Mouse (Mus musculus): ENCODE measurements at regions not wholly inside any gene's neighbourhood (a gene's known extent, or its start where the extent isn't known, plus 50 kb on each side); places are given as distances from the start of the nearest gene placed in this dataset.
"Not testable (repeated sequence)": the region's sequence is repeated elsewhere in the genome, so short reads cannot be mapped to it uniquely, and the experiment has no call there.

- intact Hi-C loops (cut with DNase I): no loop called here
These were observed 183.0 kb upstream of the Pmfbp1 start for GRCm38 (mm10) chr8:109310670-109311386.

- intact Hi-C loops (cut with DNase I): no loop called here
These were observed 182.2 kb upstream of the Pmfbp1 start for GRCm38 (mm10) chr8:109311484-109312210.

- intact Hi-C loops (cut with DNase I): no loop called here
These were observed 181.1 kb upstream of the Pmfbp1 start for GRCm38 (mm10) chr8:109312731-109313130.

GRCm38 (mm10) chr8:109320955-109321354, 172.9 kb upstream of the Pmfbp1 start:
- intact Hi-C loops (cut with DNase I): no loop called here

- intact Hi-C loops (cut with DNase I): no loop called here
These were observed 170.5 kb upstream of the Pmfbp1 start for GRCm38 (mm10) chr8:109323351-109323750.

GRCm38 (mm10) chr8:109324241-109324640, 169.6 kb upstream of the Pmfbp1 start:
- intact Hi-C loops (cut with DNase I): no loop called here

GRCm38 (mm10) chr8:109336203-109336602, 157.6 kb upstream of the Pmfbp1 start:
- intact Hi-C loops (cut with DNase I): no loop called here

- intact Hi-C loops (cut with DNase I): no loop called here
These were observed 155.5 kb upstream of the Pmfbp1 start for GRCm38 (mm10) chr8:109338220-109338835.

GRCm38 (mm10) chr8:109340647-109341046, 153.2 kb upstream of the Pmfbp1 start:
- intact Hi-C loops (cut with DNase I): not testable (repeated sequence)

- intact Hi-C loops (cut with DNase I): no loop called here
These were observed 138.7 kb upstream of the Pmfbp1 start for GRCm38 (mm10) chr8:109355168-109355567.

- intact Hi-C loops (cut with DNase I): no loop called here
These were observed 134.3 kb upstream of the Pmfbp1 start for GRCm38 (mm10) chr8:109359396-109360051.

GRCm38 (mm10) chr8:109360081-109360715, 133.6 kb upstream of the Pmfbp1 start:
- intact Hi-C loops (cut with DNase I): no loop called here

- intact Hi-C loops (cut with DNase I): no loop called here
These were observed 132.9 kb upstream of the Pmfbp1 start for GRCm38 (mm10) chr8:109360904-109361303.

- intact Hi-C loops (cut with DNase I): no loop called here
These were observed 132.1 kb upstream of the Pmfbp1 start for GRCm38 (mm10) chr8:109361575-109362361.

- intact Hi-C loops (cut with DNase I): no loop called here
These were observed 130.5 kb upstream of the Pmfbp1 start for GRCm38 (mm10) chr8:109363185-109363845.

GRCm38 (mm10) chr8:109373977-109374376, 119.8 kb upstream of the Pmfbp1 start:
- intact Hi-C loops (cut with DNase I): no loop called here

GRCm38 (mm10) chr8:109384881-109385280, 108.9 kb upstream of the Pmfbp1 start:
- intact Hi-C loops (cut with DNase I): no loop called here

- intact Hi-C loops (cut with DNase I): no loop called here
These were observed 98.5 kb upstream of the Pmfbp1 start for GRCm38 (mm10) chr8:109395133-109395855.

- intact Hi-C loops (cut with DNase I): no loop called here
These were observed 94.2 kb upstream of the Pmfbp1 start for GRCm38 (mm10) chr8:109399616-109400015.

Data from adrenal gland (tissue).